Mouse (Mus musculus): ENCODE measurements at regions not wholly inside any gene's neighbourhood (a gene's known extent, or its start where the extent isn't known, plus 50 kb on each side); places are given as distances from the start of the nearest gene placed in this dataset.

DNA sequence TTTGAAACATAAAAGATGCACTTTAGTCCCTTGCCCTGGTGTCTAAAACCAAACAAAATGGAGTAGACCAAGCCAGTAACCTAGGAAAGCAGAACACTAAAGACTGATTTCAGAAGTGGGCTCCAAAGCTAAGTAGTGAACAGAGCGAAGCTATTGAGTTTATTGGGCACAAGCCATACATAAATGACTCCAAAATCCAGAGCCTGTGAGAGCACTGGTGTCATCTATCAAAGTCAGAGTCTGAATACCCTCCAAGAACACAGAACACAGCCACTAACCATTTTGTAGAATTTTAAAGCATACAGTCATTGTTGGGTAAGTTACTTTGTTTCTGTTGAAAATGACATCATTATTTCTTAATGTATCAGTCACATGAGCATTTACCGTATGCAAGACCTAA, 175.0 kb upstream of the Lrig3 start:
- DNase-seq (ENCODE audit: low read depth) = no peak

DNA sequence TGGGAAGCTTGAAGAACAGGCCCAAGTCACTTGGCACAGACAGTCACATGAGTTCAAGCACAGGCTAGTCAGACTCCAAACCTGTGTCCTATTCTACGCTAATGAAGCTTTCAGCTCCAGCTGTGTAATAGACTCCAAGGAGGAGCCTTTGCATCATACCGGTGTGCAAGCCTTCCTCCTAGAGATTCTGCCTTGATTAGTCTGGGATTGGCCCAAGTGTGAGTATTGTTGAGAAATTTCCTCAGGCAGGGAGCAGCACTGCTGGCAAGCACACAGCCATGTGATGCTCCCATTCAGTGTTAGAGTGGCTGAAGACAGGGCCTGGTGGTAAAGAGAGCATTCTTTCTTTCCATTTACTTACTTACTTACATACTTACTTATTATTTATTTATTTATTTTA, 171.5 kb upstream of the Lrig3 start:
- DNase-seq (ENCODE audit: low read depth) = no peak

DNA sequence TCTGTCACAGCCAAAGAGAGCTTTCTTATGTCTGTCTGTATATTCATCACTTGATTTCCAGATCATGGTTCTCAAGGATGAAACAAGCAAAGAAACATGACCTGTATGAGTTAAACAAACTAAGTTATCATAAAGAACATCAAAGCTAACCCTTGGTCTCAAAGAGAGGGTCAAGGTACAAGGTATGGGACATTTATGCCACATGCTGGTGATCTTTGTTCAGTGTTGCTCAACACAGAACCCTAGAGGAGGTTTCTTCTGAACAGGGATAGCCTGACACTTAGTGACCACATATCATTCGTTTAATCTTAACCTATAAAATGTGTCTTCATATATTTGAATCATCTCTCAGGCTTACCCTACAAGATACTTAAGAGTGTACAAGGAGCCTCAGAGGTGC, 170.6 kb upstream of the Lrig3 start:
- no peak for DNase-seq (ENCODE audit: low read depth)

DNA sequence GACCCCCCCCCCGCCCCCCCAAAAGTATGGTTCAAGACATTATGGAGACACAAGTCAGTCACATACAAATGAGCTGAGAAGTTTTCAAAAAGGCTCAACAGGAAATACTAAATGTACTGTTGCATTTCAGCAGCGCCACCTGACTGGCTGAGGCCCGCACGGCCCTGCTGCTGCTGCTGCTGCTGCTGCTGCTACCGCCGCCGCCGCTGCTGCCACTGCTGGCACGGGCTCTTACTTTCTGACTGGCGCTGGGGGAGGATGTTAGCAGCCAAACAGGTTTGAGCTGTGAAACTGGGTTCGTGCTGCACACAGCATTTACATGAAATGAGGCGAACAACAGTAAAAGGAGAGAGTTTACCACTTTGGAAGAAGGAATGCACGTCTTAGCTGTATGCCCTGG, 167.3 kb upstream of the Lrig3 start:
- no peak for DNase-seq (ENCODE audit: low read depth)

DNA sequence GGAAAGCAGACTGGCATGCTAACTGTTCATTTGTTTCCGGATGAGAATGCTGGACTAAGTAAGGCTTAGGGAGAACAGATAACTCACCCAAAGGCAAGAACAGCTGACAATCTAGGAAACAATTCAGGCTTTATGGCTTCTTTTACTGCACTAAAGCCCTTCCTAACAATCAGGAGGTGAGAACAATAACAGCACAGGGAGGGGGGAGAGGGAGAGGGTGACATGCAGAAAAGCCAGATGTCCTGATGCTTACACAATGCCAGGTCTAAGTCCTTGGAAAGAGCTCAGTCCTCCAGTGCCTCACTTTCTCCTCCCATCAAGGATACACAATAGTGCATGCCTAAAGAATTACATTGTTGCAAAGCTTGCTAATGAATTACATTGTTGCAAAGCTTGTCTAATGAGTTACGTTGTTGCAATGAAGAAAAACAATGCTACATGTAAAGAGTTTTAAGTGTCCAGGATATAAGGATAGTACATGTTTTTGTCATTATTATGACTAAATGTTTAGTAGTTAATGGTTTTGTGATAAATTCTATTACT, 165.3 kb upstream of the Lrig3 start:
- no peak for DNase-seq (ENCODE audit: low read depth)

DNA sequence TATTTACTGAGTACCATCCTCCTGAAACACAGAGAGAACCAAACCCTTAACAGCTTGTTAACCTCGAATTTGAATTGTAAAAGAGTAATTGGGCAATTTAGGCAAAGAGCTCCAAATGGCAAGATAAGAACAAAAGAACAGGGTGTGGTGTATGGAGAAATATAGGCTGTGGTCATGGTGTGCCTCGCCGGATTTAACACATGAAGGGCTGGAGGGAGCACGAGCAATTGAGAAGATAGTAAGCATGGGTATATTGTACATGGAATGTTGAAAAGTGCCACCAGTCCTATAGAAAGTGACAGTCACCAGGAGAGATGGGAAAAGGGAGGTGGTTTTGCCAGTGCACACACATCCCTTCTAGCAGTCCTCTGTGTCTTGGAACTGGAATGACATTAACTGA, 164.5 kb upstream of the Lrig3 start:
- no peak for DNase-seq (ENCODE audit: low read depth)

DNA sequence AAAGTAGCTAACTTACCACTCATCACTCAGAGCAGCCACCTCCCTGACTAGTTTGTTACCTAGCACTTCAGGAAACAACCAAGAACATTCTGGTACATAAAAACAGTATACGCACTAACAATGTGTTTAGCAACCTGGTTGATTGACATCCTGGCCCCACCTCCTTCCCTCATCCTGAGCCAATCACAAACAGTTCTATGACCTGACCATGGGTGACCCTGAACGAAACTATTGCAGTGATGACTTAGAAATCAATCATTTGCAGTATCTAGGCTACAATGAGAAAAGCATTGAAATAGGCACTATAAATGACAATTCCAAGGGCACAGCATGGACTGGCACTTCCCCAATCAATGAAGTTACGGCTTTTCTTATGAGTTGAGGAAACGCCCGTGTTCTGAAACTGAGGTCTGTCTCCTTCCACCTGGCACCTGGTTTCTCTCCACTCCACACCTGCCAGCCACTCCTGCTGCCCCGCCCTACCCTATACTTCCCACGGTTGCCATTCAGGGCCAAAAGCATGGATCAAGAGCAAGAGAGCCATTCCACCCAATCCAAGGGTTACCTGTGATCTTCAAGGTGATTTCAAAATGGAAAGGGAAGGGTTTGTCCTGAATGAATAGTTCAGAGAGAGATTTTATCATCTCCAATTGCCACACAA, 162.9 kb upstream of the Lrig3 start:
- no peak for DNase-seq (ENCODE audit: low read depth)

DNA sequence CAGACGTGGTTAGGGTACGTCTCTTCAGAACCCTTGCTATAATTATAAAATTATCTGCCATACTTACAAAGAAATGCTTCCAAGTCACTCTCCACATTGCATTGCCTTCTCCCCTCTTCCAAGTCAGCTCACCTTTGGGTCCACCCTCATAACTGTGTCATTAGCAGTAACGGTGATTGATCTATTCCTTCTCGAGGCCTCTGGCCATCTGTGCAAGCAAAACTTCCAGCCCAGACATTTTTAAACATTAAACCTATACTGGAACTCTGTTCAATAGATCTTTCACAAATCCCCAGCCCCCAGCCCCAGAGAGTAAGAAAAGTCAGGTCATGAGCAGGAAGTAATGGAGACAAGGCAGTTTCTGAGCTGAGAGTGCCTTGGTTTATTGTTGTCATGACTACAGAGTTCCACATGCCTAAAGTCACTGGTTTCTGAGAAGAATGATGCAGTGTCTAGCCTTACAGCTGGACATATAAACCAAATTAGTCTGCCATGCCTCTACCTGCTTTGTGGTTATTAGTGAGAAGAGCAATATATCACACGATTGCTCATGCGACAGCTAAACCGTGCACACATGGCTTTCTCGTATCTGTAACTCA, 156.1 kb upstream of the Lrig3 start:
- DNase-seq (ENCODE audit: low read depth) = no peak

DNA sequence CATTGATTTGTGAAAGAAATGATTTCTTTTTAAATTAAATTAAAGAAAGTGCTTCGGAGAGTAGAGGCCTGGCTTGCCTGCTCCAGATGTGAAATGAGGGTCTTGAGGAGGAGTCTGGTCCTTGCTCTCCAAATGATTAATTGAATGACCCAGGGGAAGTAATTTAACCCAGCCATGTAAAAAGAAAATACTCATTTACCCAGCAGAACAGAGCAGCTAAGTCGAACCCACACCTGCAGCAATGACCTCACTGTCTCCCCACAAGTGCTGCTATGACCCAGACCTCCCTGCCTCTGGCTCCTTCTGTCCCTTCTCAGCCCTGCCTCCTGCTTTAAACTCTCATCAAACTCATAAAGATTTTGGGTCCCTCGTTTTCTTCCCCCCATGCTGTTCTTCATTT, 155.4 kb upstream of the Lrig3 start:
- DNase-seq (ENCODE audit: low read depth) = no peak

DNA sequence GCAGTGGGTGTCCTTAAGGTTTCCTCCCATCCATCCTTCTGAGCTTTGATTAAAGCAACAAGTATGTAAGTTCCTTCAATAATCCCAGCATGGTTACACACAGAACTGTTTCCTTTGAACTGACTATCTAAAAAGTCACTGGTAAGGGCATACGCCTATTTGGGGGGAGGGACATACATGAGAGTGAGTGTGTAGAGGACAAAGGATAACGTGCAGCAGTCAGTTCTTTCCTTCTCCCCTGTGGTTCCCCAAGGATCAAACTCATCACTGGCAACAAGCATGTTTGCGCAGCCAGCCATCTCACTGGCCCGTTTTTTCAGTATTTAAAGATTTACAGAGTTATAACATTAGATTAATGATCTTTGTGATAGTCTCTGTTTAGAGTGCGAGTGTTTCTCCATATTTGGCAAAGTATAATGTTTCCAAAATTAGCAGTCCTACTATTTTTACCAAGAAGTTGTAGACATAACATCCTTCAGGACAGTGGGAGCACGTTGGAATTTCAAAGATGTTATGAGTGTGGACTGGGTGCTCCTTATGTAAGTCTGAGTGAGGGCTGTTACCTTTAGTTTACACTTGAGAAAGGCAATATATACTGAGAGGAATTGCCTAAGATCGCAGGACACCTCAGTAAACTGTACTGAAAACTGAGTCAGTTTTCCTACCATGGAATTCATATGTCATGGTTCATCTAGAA, 151.6 kb upstream of the Lrig3 start:
- no peak for DNase-seq (ENCODE audit: low read depth)

DNA sequence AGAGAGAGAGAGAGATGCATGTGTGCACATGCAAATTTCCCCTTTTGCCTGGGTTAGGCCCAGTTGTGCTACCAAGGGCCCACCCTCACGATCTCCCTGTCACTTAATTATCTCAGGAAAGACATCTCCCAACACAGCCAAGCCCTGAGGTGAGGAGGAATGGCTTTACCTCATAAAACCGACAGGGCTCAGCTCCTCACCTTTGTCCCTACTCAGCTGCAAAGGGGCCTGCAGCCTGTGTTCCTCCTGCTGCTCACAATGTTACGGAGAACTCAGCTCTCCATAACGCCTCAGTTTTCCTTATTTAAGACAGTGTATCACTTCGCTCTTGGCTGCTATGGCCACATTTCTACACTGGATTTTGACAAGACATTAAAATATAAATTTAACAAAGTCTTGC, 133.8 kb upstream of the Lrig3 start:
- no peak for DNase-seq (ENCODE audit: low read depth)

DNA sequence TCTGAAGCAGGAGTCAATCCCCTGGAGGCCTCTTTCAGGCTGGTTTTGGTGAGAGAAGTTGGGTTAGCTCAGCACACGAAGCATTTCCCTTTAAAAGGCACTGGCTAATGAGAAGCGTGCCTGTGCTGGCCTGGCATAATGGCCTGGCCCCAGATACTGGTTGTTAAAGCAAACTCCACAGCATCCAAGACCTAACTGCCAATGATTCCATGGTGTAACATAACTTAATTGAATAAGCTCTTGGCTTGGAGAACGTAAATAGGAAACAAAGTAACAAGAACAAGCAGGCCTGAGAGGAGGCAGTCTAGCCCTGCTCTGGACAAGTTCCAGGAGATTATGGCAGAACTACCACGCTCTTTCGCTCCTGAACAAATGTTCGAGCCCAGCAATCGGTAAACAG, 133.2 kb upstream of the Lrig3 start:
- DNase-seq (ENCODE audit: low read depth) = no peak

DNA sequence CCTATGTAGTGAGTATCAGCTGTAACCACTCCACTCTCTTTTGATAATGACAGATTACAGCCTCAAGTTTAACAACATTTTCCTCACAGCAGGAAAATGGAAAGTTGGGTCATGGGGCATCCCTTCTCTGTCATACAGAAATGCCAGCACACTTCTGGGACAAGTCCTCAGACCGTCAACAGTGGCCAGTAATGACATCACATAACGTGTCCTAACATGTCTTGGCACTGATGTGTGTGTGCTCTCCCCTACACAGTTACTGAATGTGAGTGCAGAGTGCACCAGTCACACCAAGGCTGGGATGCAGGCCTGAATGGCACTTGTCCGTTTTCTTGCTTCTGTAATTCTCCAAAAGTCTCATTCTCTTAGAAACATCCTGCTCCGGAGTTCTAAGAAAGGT, 132.0 kb upstream of the Lrig3 start:
- no peak for DNase-seq (ENCODE audit: low read depth)

DNA sequence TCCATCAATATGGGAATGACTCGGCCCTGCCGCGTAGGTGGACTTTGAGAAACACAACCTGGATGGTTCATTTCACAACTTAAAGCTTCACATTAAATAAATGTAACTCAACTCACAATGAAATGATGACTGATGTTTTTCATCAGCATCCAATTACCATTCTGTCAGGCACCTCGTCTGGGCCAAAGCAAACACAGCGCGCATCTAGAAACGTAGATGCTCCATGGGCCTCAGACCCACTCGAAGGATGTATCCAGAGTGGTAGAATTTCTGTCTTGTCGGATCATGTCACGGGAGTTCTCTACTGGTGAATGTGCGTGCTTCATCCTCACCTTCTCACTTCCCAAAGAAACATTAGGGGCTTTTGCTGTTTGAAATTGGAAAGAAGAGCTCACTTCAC, 127.0 kb upstream of the Lrig3 start:
- DNase-seq (ENCODE audit: low read depth) = no peak

DNA sequence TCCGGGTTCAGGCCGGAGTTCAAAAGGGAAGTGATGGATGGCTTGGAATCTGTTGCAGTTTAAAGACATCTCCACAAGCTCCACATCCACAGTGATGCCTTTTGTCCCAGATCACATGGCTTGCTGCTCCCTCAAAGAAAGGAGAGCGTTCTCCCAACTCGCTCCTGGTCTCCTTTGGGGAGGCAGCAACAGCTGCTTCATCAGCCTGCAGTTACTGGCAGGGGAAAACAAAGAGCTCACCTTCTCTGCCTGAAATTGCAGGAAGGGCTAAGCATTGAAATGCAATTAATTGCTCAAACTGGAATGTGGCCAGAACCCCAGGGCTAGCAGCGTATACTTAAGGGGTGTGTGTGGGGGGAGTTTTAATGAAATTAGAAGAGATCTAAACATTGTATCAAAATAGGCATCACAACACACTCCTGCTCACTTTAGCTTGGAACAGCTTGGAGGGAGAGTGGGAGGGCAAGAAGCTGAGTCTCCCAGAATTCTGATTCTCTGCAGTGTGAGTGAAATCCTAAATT, 126.3 kb upstream of the Lrig3 start:
- DNase-seq (ENCODE audit: low read depth) = no peak

DNA sequence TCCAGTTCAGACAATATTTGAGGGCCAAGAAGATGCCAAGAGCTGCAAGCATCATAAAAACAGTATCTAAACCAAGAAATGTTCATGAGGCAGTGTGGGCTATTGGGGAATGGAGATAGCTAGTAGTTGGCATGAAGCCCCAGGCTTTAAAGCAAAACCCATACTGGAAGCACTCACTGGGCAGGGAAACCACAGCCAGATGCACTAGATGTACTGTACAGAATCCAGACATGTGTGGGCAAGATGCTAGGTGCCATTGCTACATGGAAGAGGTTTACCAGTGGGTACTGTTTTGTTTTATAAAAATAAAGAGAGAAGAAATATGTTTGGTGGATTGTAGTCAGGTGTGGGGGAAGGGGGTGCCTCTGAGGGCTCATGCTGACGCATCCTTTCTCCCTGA, 125.6 kb upstream of the Lrig3 start:
- DNase-seq (ENCODE audit: low read depth) = no peak

DNA sequence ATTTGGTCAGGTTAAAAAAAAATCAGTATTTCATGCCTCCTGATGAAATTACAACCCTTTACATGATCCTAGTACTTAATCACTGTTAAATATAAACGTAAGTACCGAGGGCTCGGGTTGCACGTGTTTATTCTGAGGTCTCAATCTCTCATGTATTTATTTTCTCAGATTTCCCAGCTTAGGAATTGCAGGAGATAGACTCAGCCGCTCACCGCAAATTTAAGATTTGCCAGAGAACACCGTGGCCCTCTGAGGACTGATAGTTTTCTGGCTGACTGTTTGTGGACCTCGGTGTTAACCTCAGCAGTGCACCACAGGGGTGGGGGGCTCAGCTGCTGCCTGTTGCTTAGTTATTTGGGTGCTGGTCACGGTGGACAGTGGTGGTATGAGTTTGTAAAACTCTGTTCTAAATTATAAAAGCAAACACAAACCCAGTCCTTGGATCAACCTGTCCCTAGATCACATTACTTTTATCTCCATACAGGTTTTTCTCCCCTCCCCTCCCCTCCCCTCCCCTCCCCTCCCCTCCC, 121.6 kb upstream of the Lrig3 start:
- no peak for DNase-seq (ENCODE audit: low read depth)

DNA sequence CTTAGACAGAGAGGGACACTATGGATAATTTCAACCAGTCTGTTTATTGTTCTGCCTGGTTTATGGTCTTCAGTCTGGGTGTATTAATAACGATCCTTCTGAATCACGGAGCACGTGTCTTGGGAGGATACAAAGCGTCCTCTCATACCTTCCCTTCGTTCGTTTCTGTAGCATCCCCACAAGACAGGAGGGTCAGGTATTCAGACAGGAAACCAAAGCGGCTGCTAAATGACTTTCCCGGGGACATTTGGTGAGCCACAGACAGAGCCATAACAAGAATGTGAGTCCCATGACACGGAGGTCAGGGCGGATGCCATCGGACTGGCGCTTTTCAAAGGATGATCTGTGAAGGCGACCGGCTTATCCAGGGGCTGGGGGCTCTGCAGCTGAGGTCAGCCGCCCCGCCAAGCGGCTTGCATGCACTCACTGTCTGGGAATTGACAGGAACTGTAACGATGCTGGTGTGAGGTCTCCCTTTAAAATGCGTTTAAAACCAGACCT, 120.9 kb upstream of the Lrig3 start:
- no peak for DNase-seq (ENCODE audit: low read depth)

DNA sequence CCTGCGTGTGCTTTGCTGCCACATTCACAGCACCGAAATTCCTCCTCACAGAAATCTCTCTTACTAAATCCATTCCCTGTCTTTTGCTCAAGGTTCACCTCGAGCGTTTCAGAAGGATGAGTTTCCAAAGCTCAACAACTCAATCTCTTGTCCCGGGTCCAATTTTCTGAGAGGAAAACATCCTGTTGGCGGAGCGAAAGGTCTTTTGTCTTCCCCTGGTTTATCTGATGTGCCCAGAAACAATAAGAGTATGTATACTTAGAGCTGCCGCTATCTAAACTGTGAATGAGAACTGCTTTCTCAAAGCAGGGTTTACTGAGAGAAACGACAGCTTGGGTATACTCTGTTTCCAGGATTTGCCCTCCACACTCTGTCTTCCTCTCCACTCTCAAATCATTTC, 115.6 kb upstream of the Lrig3 start:
- DNase-seq (ENCODE audit: low read depth) = no peak

DNA sequence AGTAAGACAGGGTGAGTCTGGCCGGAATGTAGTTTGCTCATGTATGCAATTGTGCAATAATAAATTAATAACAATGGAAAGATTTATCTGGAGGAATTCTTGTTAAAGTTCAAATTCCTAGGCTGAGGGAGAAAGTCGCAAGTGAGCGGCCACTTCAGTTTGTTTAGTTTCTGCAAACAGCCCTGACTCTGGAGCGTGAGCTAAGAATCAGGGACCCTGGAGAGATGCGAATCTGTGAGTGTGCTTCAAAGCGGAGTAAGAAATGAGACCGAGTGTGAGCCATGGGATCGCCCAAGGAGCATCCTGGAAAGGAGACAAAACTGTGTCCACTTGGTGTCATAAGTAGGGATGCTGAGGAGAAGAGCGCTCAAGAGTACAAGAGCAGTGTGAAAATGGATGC, 104.2 kb upstream of the Lrig3 start:
- DNase-seq (ENCODE audit: low read depth) = no peak

DNA sequence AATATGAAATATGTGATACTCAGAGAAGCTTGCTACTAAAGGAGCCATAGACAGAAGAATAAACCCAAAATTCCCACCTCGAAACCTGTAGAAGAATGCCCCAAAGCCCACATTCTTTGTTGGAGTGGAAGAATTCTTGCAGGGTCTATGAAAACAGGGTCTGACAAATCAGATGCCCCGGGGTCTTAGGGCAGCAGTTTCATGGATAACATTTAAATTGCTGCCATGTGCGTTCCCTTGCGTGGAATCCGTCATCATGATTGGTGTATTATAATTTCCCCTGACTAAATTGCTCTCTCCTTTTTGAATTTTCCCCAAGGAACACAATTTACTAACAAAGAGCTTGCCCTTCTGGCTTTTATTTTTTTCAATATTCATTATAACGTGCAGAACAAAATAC, 99.6 kb upstream of the Lrig3 start:
- DNase-seq (ENCODE audit: low read depth) = no peak

DNA sequence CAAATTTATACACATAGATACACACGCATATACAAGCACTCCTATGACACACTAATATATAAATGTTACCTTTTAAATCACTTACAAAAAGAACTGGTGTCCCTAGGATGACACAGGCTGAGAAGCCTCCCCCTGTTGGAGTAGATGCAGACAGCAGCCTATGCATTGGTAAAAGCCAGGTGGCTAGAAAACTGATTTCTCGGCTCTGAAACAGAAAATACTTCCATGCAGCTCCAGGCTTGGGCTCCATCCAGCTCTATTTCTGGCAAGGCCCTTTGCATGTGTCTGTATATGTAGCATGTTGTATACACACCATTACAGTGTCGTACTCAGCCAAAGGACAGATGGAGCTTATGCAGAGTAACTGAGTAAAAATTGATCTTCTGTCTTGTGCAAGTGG, 81.4 kb upstream of the Lrig3 start:
- no peak for DNase-seq (ENCODE audit: low read depth)

DNA sequence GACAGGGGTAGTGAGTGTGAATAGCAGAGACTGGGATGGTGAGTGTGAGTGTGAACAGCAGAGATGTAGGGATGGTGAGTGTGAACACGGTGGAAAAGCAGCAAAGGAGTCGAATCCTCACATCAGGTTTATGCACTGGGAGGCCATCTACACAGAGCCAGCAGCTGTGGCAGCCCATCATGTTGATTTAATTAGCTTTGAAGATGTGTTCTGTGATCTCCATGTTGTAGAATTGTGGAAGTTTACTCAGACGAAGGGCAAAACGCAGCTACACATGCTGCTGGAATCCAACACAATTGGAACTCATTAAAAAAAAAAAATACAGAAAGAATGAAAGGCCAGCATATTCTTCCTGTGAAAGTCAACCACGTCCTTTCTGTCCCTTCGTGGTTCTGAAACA, 80.2 kb upstream of the Lrig3 start:
- DNase-seq (ENCODE audit: low read depth) = no peak

Measured in naive thymus-derived CD4-positive, alpha-beta T cell, adult 2 months (primary cell).